ENCODE assay signal across 8 mouse cellular contexts in genomic region chr3:96636448-96636847, GRCm38 (mm10). TPM values are rescaled to one million over a fixed set of nuclear protein-coding genes. Genes with fewer than 3 reads are reported as not detected.
DNase-seq lines count a peak whose midpoint lies in the region; ATAC-seq and TF ChIP-seq lines count a peak whose summit lies in the region.

No protein-coding gene starts in this region.

- no peak for DNase-seq in lung, embryonic 14.5 days
- DNase-seq in lung, postnatal 36 days = no peak
- DNase-seq in intestine, embryonic 14.5 days (ENCODE audit: low spot score) = no peak
- no peak for DNase-seq in right cerebral cortex, postnatal 14 days
- no peak for DNase-seq in spleen, adult 12 weeks (ENCODE audit: low spot score)

- peak overlapping the region; percentile 97 for H3K9ac ChIP-seq in lung, embryonic 14.5 days
- peak overlapping the region; percentile 96 for H3K9ac ChIP-seq in embryonic facial prominence, embryonic 13.5 days
- H3K9ac ChIP-seq in intestine, embryonic 14.5 days (ENCODE audit: low read length) = peak overlapping the region; percentile 90

- 59% methylated on average over 11 of the region's 11 CpGs for WGBS in lung, embryonic 14.5 days
- 65% methylated on average over 11 of the region's 11 CpGs for WGBS in embryonic facial prominence, embryonic 13.5 days
- WGBS in intestine, embryonic 14.5 days = 70% methylated on average over 11 of the region's 11 CpGs

- H3K36me3 ChIP-seq in lung, embryonic 14.5 days (ENCODE audit: insufficient read depth) = peaks cover 58% of the 10 kb centered on the region
- peaks cover 64% of the 10 kb centered on the region for H3K36me3 ChIP-seq in embryonic facial prominence, embryonic 13.5 days
- peaks cover 52% of the 10 kb centered on the region for H3K36me3 ChIP-seq in intestine, embryonic 14.5 days (ENCODE audit: control insufficient read depth, insufficient read depth, low read length)
- peaks cover 10% of the 10 kb centered on the region for H3K36me3 ChIP-seq in myocyte (ENCODE audit: control insufficient read depth, insufficient read depth)

- no peak overlapping the region for H3K27ac ChIP-seq in lung, embryonic 14.5 days (ENCODE audit: low read depth)
- H3K27ac ChIP-seq in embryonic facial prominence, embryonic 13.5 days = no peak overlapping the region
- H3K27ac ChIP-seq in intestine, embryonic 14.5 days (ENCODE audit: low read depth) = no peak overlapping the region

- H3ac ChIP-seq in myocyte (ENCODE audit: control insufficient read depth, insufficient read length) = peak overlapping the region; percentile 41

- peak overlapping the region; percentile 66 for H3K4me2 ChIP-seq in lung, embryonic 14.5 days
- H3K4me2 ChIP-seq in embryonic facial prominence, embryonic 13.5 days = peak overlapping the region; percentile 80
- peak overlapping the region; percentile 70 for H3K4me2 ChIP-seq in intestine, embryonic 14.5 days (ENCODE audit: low read length)
- peak overlapping the region; percentile 79 for H3K4me2 ChIP-seq in myocyte (ENCODE audit: low read depth)

- no peak for TF ChIP-seq POLR2A in myocyte (IDR thresholded peaks at IDR 0.05; ENCODE audit: insufficient read length, low read depth)

- H3K4me1 ChIP-seq in lung, embryonic 14.5 days (ENCODE audit: insufficient read depth) = peaks cover 5% of the 10 kb centered on the region; the same call in 1 of the 2 replicates
- peaks cover 20% of the 10 kb centered on the region for H3K4me1 ChIP-seq in embryonic facial prominence, embryonic 13.5 days
- H3K4me1 ChIP-seq in intestine, embryonic 14.5 days (replicated peaks; ENCODE audit: control insufficient read depth, insufficient read depth, low read length) = peaks cover 3% of the 10 kb centered on the region; the same call in 1 of the 2 replicates

- peak overlapping the region; percentile 93 for H3K4me3 ChIP-seq in lung, embryonic 14.5 days (ENCODE audit: low read depth, low read length)
- peak overlapping the region; percentile 93 for H3K4me3 ChIP-seq in embryonic facial prominence, embryonic 13.5 days
- H3K4me3 ChIP-seq in intestine, embryonic 14.5 days (ENCODE audit: low read depth, low read length) = peak overlapping the region; percentile 96
- H3K4me3 ChIP-seq in myocyte = peak overlapping the region; percentile 62

- TF ChIP-seq CTCF in lung, embryonic 14.5 days (IDR thresholded peaks at IDR 0.05; ENCODE audit: low read depth) = no peak

- ATAC-seq in lung, embryonic 14.5 days (ENCODE audit: insufficient read depth) = no peak
- ATAC-seq in embryonic facial prominence, embryonic 13.5 days (ENCODE audit: insufficient number of reproducible peaks, insufficient read depth, low FRiP score, low TSS enrichment, low read depth) = no peak
- ATAC-seq in intestine, embryonic 14.5 days (replicated peaks; ENCODE audit: low FRiP score, low TSS enrichment, low read depth) = no peak
- ATAC-seq in activated CD4-positive, CD25-positive, alpha-beta regulatory T cell, adult 4 months = no peak

- H3K9me3 ChIP-seq in lung, embryonic 14.5 days (ENCODE audit: low read depth, low read length) = no peaks in the 10 kb centered on the region
- H3K9me3 ChIP-seq in embryonic facial prominence, embryonic 13.5 days = no peaks in the 10 kb centered on the region
- no peaks in the 10 kb centered on the region for H3K9me3 ChIP-seq in intestine, embryonic 14.5 days (ENCODE audit: control insufficient read depth, low read length)

- no peaks in the 10 kb centered on the region for H3K27me3 ChIP-seq in lung, embryonic 14.5 days (ENCODE audit: insufficient read depth, low read length)
- H3K27me3 ChIP-seq in embryonic facial prominence, embryonic 13.5 days = no peaks in the 10 kb centered on the region
- H3K27me3 ChIP-seq in intestine, embryonic 14.5 days (replicated peaks; ENCODE audit: control insufficient read depth, insufficient read depth, low read length) = no peaks in the 10 kb centered on the region
- no peaks in the 10 kb centered on the region for H3K27me3 ChIP-seq in myocyte (ENCODE audit: control insufficient read depth, insufficient read depth, insufficient read length)

- H3K79me2 ChIP-seq in myocyte (ENCODE audit: control insufficient read depth, insufficient read depth) = peaks cover 5% of the 10 kb centered on the region

TF ChIP-seq in myocyte, 11 proteins besides CTCF, POLR2A, EP300 and RAD21:
- TF ChIP-seq TCF3 (IDR thresholded peaks at IDR 0.05; ENCODE audit: insufficient read length, low read depth) (no peak), MYOG (IDR thresholded peaks at IDR 0.05; ENCODE audit: control insufficient read depth in 1 of 3, insufficient read depth in 1 of 3, insufficient read length in 2 of 3, low read depth in 2 of 3) (no peak)

RNA-seq across cellular contexts. Expression of gene Gm42957, which starts 1.2 kb away (rescaled TPM):
- 0.09 and 0.24 TPM in 2 replicates for polyA plus RNA-seq in lung, embryonic 14.5 days (2014; fragmentation: Nextera tagmentation; extraction: Ambion mirVana)
- 0.22 and 0.58 TPM in 2 replicates for polyA plus RNA-seq in embryonic facial prominence, embryonic 13.5 days (2015; fragmentation: Nextera tagmentation; extraction: Ambion mirVana)
- polyA plus RNA-seq in intestine, embryonic 14.5 days (2014; fragmentation: Nextera tagmentation; extraction: Ambion mirVana) = 0.07 and 0.12 TPM in 2 replicates
- 0.04 TPM for polyA plus RNA-seq in myocyte (2012; fragmentation: generic; extraction: Trizol)
- under 1 TPM in 1 of 2 experiments, not detected in 1; 0.09 TPM for polyA plus RNA-seq in activated CD4-positive, CD25-positive, alpha-beta regulatory T cell, adult 4 months (2017; shearing (Covaris generic))

RNA-seq across cellular contexts. Expression of gene Pex11b, which starts 1.3 kb away (rescaled TPM):
- 55.8 and 56.5 TPM in 2 replicates for polyA plus RNA-seq in lung, embryonic 14.5 days (2014; fragmentation: Nextera tagmentation; extraction: Ambion mirVana)
- 63.5 and 66.8 TPM in 2 replicates for polyA plus RNA-seq in embryonic facial prominence, embryonic 13.5 days (2015; fragmentation: Nextera tagmentation; extraction: Ambion mirVana)
- 44.1 and 54.3 TPM in 2 replicates for polyA plus RNA-seq in intestine, embryonic 14.5 days (2014; fragmentation: Nextera tagmentation; extraction: Ambion mirVana)
- polyA plus RNA-seq in myocyte (2012; fragmentation: generic; extraction: Trizol) = 26.8 TPM
- polyA plus RNA-seq in activated CD4-positive, CD25-positive, alpha-beta regulatory T cell, adult 4 months (2017; shearing (Covaris generic)) = 10 to 100 TPM; 43.5 to 45.8 TPM

RNA-seq across cellular contexts. Expression of gene Rbm8a, which starts 6.7 kb away (rescaled TPM):
- 163 TPM in 2 replicates for polyA plus RNA-seq in lung, embryonic 14.5 days (2014; fragmentation: Nextera tagmentation; extraction: Ambion mirVana)
- 148 and 157 TPM in 2 replicates for polyA plus RNA-seq in embryonic facial prominence, embryonic 13.5 days (2015; fragmentation: Nextera tagmentation; extraction: Ambion mirVana)
- polyA plus RNA-seq in intestine, embryonic 14.5 days (2014; fragmentation: Nextera tagmentation; extraction: Ambion mirVana) = 137 and 149 TPM in 2 replicates
- polyA plus RNA-seq in myocyte (2012; fragmentation: generic; extraction: Trizol) = 68.4 TPM
- 100 to 1,000 TPM in 1 of 2 experiments, 10 to 100 TPM in 1; 98.9 to 135 TPM for polyA plus RNA-seq in activated CD4-positive, CD25-positive, alpha-beta regulatory T cell, adult 4 months (2017; shearing (Covaris generic))

RNA-seq across cellular contexts. Expression of gene Itga10, which starts 8.9 kb away (rescaled TPM):
- 0.70 and 1.2 TPM in 2 replicates for polyA plus RNA-seq in lung, embryonic 14.5 days (2014; fragmentation: Nextera tagmentation; extraction: Ambion mirVana)
- 3.5 and 3.8 TPM in 2 replicates for polyA plus RNA-seq in embryonic facial prominence, embryonic 13.5 days (2015; fragmentation: Nextera tagmentation; extraction: Ambion mirVana)
- polyA plus RNA-seq in intestine, embryonic 14.5 days (2014; fragmentation: Nextera tagmentation; extraction: Ambion mirVana) = 0.61 and 0.86 TPM in 2 replicates
- 1.9 TPM for polyA plus RNA-seq in myocyte (2012; fragmentation: generic; extraction: Trizol)
- under 1 TPM in 1 of 2 experiments, not detected in 1; 0.12 TPM for polyA plus RNA-seq in activated CD4-positive, CD25-positive, alpha-beta regulatory T cell, adult 4 months (2017; shearing (Covaris generic))

RNA-seq across cellular contexts. Expression of gene Ankrd35, which starts 33.5 kb away (rescaled TPM):
- 0.12 and 0.15 TPM in 2 replicates for polyA plus RNA-seq in lung, embryonic 14.5 days (2014; fragmentation: Nextera tagmentation; extraction: Ambion mirVana)
- polyA plus RNA-seq in embryonic facial prominence, embryonic 13.5 days (2015; fragmentation: Nextera tagmentation; extraction: Ambion mirVana) = 1.3 and 2.1 TPM in 2 replicates
- 0.20 and 0.38 TPM in 2 replicates for polyA plus RNA-seq in intestine, embryonic 14.5 days (2014; fragmentation: Nextera tagmentation; extraction: Ambion mirVana)
- polyA plus RNA-seq in myocyte (2012; fragmentation: generic; extraction: Trizol) = 0.37 TPM
- polyA plus RNA-seq in activated CD4-positive, CD25-positive, alpha-beta regulatory T cell, adult 4 months (2017; shearing (Covaris generic)) = under 1 TPM in 1 of 2 experiments, not detected in 1; 0.13 TPM
